Mouse (Mus musculus): ENCODE data around the gene Chml.

- TF ChIP-seq GATA1 (IDR thresholded peaks at IDR 0.05; ENCODE audit: borderline replicate concordance, low read length) = no peak
- no peak for TF ChIP-seq FLI1 (IDR thresholded peaks at IDR 0.05; ENCODE audit: low read length)
Observed at GRCm38 (mm10) chr1:175716832-175717231, 24.1 kb upstream of the Chml start.
